8 mouse cellular contexts compared by ENCODE assay signal in genomic region chr11:19760861-19761693, GRCm38 (mm10).
A peak's percentile ranks its signal among the peaks of the same experiment; 100 is the strongest.
DNase-seq lines count a peak whose midpoint lies in the region; ATAC-seq lines count a peak whose summit lies in the region.

No protein-coding gene starts in this region.

- peak; percentile 92 for ATAC-seq in frontal cortex, adult (ENCODE audit: low TSS enrichment)

- peak; percentile 67 for DNase-seq in R1 (ENCODE audit: low read depth, low spot score)
- peak; percentile 75 for DNase-seq in cerebellum, adult 9-10 months
- peak; percentile 67 for DNase-seq in heart, postnatal 4 days
- peak; percentile 19 to 67 for DNase-seq in layer of hippocampus, adult 8-10 months (ENCODE audit: low spot score in 2 of 2)
- peak; percentile 30 to 45 for DNase-seq in lung, adult 18-20 months
- DNase-seq in ovary, adult 18-20 months (ENCODE audit: low spot score) = peak; percentile 35
- peak; percentile 53 for DNase-seq in thymus, postnatal 4 days

Comparison
In these comparisons a context has a peak if more than half of its experiments do, and no peak if none do; other contexts are left out.
1. Peak in every context shown above with its lines: DNase-seq and ATAC-seq.